In the genomic region with DNA sequence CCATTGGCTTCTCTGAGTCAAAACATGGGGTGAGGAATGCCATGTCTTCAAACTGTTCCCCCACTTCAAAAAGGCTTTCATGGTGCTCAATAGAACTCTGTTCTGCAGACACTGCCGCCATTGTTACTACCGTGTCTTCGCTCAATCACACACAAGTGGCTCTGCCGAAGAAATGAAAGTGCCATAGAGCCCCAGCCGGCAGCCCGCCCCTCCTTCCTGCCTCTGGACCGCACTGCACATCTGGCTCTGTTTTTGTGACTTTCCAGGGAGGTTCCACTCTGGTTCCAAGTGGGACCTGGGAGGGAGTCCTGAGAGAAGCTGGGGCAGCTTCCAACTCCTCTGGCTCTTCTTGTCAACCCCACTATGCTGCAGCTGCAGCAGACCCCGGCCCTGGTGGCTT, we compare ENCODE assay signal across 26 mouse cellular contexts. TPM values are rescaled to one million over a fixed set of nuclear protein-coding genes. Genes with fewer than 3 reads are reported as not detected.
DNase-seq lines count a peak whose midpoint lies in the region; ATAC-seq and TF ChIP-seq lines count a peak whose summit lies in the region.
"Had no signal": no experiment of that assay in that cellular context is flagged by ENCODE, and none has a peak within 500 bp of the region (broad histone marks: within the 10 kb centered on the region; RNA-seq: fewer than 3 reads in every experiment).

No protein-coding gene starts in this region.

- H3K4me1 ChIP-seq in midbrain, embryonic 10.5 days: peaks cover 30% of the 10 kb centered on the region
- H3K4me1 ChIP-seq in midbrain, embryonic 14.5 days (ENCODE audit: control insufficient read depth, insufficient read depth, low read length): peaks cover 13% of the 10 kb centered on the region
- peaks cover 33% of the 10 kb centered on the region for H3K4me1 ChIP-seq in embryonic facial prominence, embryonic 15.5 days
- H3K4me1 ChIP-seq in limb, embryonic 14.5 days (ENCODE audit: control insufficient read depth, insufficient read depth, low read length): peaks cover 42% of the 10 kb centered on the region
- H3K4me1 ChIP-seq: liver, embryonic 15.5 days had no signal

- no peaks in the 10 kb centered on the region for H3K36me3 ChIP-seq in midbrain, embryonic 10.5 days
- no peaks in the 10 kb centered on the region for H3K36me3 ChIP-seq in midbrain, embryonic 14.5 days (ENCODE audit: control insufficient read depth, insufficient read depth, low read length)
- no peaks in the 10 kb centered on the region for H3K36me3 ChIP-seq in embryonic facial prominence, embryonic 15.5 days
- no peaks in the 10 kb centered on the region for H3K36me3 ChIP-seq in limb, embryonic 14.5 days (ENCODE audit: control insufficient read depth, insufficient read depth, low read length)
- H3K36me3 ChIP-seq: G1E; liver, embryonic 15.5 days; stomach, embryonic 15.5 days had no signal

- no peaks in the 10 kb centered on the region for H3K9me3 ChIP-seq in midbrain, embryonic 10.5 days (replicated peaks)
- no peaks in the 10 kb centered on the region for H3K9me3 ChIP-seq in midbrain, embryonic 14.5 days (ENCODE audit: control insufficient read depth, low read length)
- no peaks in the 10 kb centered on the region for H3K9me3 ChIP-seq in embryonic facial prominence, embryonic 15.5 days (replicated peaks)
- no peaks in the 10 kb centered on the region for H3K9me3 ChIP-seq in limb, embryonic 14.5 days (ENCODE audit: control insufficient read depth, low read length)
- H3K9me3 ChIP-seq: liver, embryonic 15.5 days; stomach, embryonic 15.5 days had no signal

- no peak overlapping the region for H3K4me2 ChIP-seq in midbrain, embryonic 14.5 days (ENCODE audit: low read length)
- no peak overlapping the region for H3K4me2 ChIP-seq in embryonic facial prominence, embryonic 15.5 days (replicated peaks)
- H3K4me2 ChIP-seq in limb, embryonic 14.5 days (replicated peaks; ENCODE audit: low read depth, low read length, severe bottlenecking): no peak overlapping the region
- H3K4me2 ChIP-seq: heart, embryonic 11.5 days; liver, embryonic 15.5 days; stomach, embryonic 15.5 days had no signal

- no peak for ATAC-seq in midbrain, embryonic 14.5 days (ENCODE audit: low FRiP score, low TSS enrichment)
- ATAC-seq in embryonic facial prominence, embryonic 15.5 days (ENCODE audit: insufficient number of reproducible peaks, low FRiP score, low TSS enrichment, low read depth): no peak
- ATAC-seq in limb, embryonic 14.5 days (ENCODE audit: low FRiP score, low read depth): peak; percentile 34; the same call in 1 of the 2 replicates
- ATAC-seq: CD4-positive, CD25-positive, alpha-beta regulatory T cell, adult 4 months; inflammation-experienced regulatory T-cells, adult 6 months had no signal

- DNase-seq in embryo, embryonic 11 days: peak; percentile 37
- no peak for DNase-seq in embryo, embryonic 10 days (ENCODE audit: low spot score)
- DNase-seq in midbrain, embryonic 10.5 days (ENCODE audit: low spot score): no peak
- no peak for DNase-seq in midbrain, embryonic 14.5 days
- peak; percentile 28 for DNase-seq in limb, embryonic 14.5 days (ENCODE audit: low spot score)
- no peak for DNase-seq in Muller cell, postnatal 12 days (ENCODE audit: inconsistent ontology term)
- DNase-seq in layer of hippocampus, adult 2 months (ENCODE audit: low spot score in 2 of 2): no peak
- DNase-seq: cerebellum, adult 9-11 months; gastrocnemius, postnatal 25 days; heart, postnatal 14 days; kidney, adult 9 months; layer of hippocampus, postnatal 36 days; lung, postnatal 10 days; right cerebral cortex, adult 18-20 months; thymus, postnatal 25 days had no signal

- peaks cover 34% of the 10 kb centered on the region for H3K27me3 ChIP-seq in midbrain, embryonic 10.5 days (ENCODE audit: low read depth, poor library complexity, severe bottlenecking)
- no peaks in the 10 kb centered on the region for H3K27me3 ChIP-seq in midbrain, embryonic 14.5 days (ENCODE audit: control insufficient read depth, insufficient read depth, low read length)
- no peaks in the 10 kb centered on the region for H3K27me3 ChIP-seq in embryonic facial prominence, embryonic 15.5 days
- H3K27me3 ChIP-seq in limb, embryonic 14.5 days (ENCODE audit: control insufficient read depth, insufficient read depth, low read length): no peaks in the 10 kb centered on the region
- H3K27me3 ChIP-seq: liver, embryonic 15.5 days; stomach, embryonic 15.5 days had no signal

- H3K9ac ChIP-seq in midbrain, embryonic 14.5 days (replicated peaks; ENCODE audit: low read length): no peak overlapping the region
- no peak overlapping the region for H3K9ac ChIP-seq in embryonic facial prominence, embryonic 15.5 days
- H3K9ac ChIP-seq in limb, embryonic 14.5 days (ENCODE audit: low read depth, low read length, severe bottlenecking): no peak overlapping the region
- H3K9ac ChIP-seq: liver, embryonic 15.5 days; stomach, embryonic 15.5 days had no signal

- no peak for TF ChIP-seq CTCF in layer of hippocampus, adult 2 months (conservative IDR thresholded peaks at IDR 0.05)

- no peak for TF ChIP-seq POLR2A in limb, embryonic 14.5 days (IDR thresholded peaks at IDR 0.05; ENCODE audit: borderline replicate concordance, extremely low read depth, insufficient read depth, insufficient read length)

- 74% methylated on average over 8 of the region's 8 CpGs for WGBS in midbrain, embryonic 10.5 days
- WGBS in midbrain, embryonic 14.5 days: 74% methylated on average over 8 of the region's 8 CpGs
- 34% methylated on average over 8 of the region's 8 CpGs for WGBS in embryonic facial prominence, embryonic 15.5 days
- WGBS in limb, embryonic 14.5 days: 33% methylated on average over 8 of the region's 8 CpGs

- H3K27ac ChIP-seq in midbrain, embryonic 10.5 days (replicated peaks): peak overlapping the region; percentile 43
- no peak overlapping the region for H3K27ac ChIP-seq in midbrain, embryonic 14.5 days (replicated peaks; ENCODE audit: low read depth, low read length)
- peak overlapping the region; percentile 71 for H3K27ac ChIP-seq in embryonic facial prominence, embryonic 15.5 days (replicated peaks)
- no peak overlapping the region; the same call in 1 of the 2 replicates for H3K27ac ChIP-seq in limb, embryonic 14.5 days (replicated peaks; ENCODE audit: low read depth, low read length)
- no peak overlapping the region for H3K27ac ChIP-seq in layer of hippocampus, adult 2 months
- H3K27ac ChIP-seq: liver, embryonic 15.5 days; stomach, embryonic 15.5 days had no signal

- H3K4me3 ChIP-seq in midbrain, embryonic 10.5 days: no peak overlapping the region
- no peak overlapping the region for H3K4me3 ChIP-seq in midbrain, embryonic 14.5 days (replicated peaks; ENCODE audit: low read depth, low read length)
- H3K4me3 ChIP-seq in embryonic facial prominence, embryonic 15.5 days (replicated peaks): no peak overlapping the region
- H3K4me3 ChIP-seq in limb, embryonic 14.5 days (replicated peaks; ENCODE audit: low read length): no peak overlapping the region
- no peak overlapping the region for H3K4me3 ChIP-seq in layer of hippocampus, adult 2 months
- H3K4me3 ChIP-seq: liver, embryonic 15.5 days; myocyte; stomach, embryonic 15.5 days had no signal

RNA-seq across cellular contexts. Expression of a gene that starts 49.3 kb away (rescaled TPM):
- 0.16 TPM in 1 of 2 replicates, not detected in the other for polyA plus RNA-seq in midbrain, embryonic 10.5 days (2016; fragmentation: Nextera tagmentation; extraction: Ambion mirVana)
- polyA plus RNA-seq in midbrain, embryonic 14.5 days (2014; fragmentation: Nextera tagmentation; extraction: Ambion mirVana): not detected in 2 replicates
- not detected in 2 replicates for polyA plus RNA-seq in embryonic facial prominence, embryonic 15.5 days (2015; fragmentation: Nextera tagmentation; extraction: Ambion mirVana)
- not detected in 2 replicates for polyA plus RNA-seq in limb, embryonic 14.5 days (2012; rRNA removed)
- not detected in 2 replicates for polyA plus RNA-seq in limb, embryonic 14.5 days (2014; fragmentation: Nextera tagmentation; extraction: Ambion mirVana)
- under 1 TPM in 1 of 2 experiments, not detected in 1; 0.56 TPM for total RNA-seq in layer of hippocampus, adult 2 months (2021)
- total RNA-seq: G1E; gastrocnemius, postnatal 25 days; heart, postnatal 14 days; left cerebral cortex, postnatal 36 days; megakaryocyte-erythroid progenitor cell, adult 5-6 weeks had no signal
- polyA plus RNA-seq: CD4-positive, CD25-positive, alpha-beta regulatory T cell, adult 4 months; G1E; inflammation-experienced regulatory T-cells, adult 6 months; large intestine, adult 2 months; liver, embryonic 15.5 days; myocyte; stomach, embryonic 15.5 days had no signal

Comparison
In these comparisons a context has a peak if more than half of its experiments do, and no peak if none do; other contexts are left out.
1. DNase-seq: peak in embryo, embryonic 11 days (single experiment) and limb, embryonic 14.5 days (single experiment); none in embryo, embryonic 10 days (single experiment), midbrain, embryonic 10.5 days (single experiment), midbrain, embryonic 14.5 days (single experiment), Muller cell, postnatal 12 days (single experiment) and layer of hippocampus, adult 2 months (0 of 2).
2. H3K27ac ChIP-seq: peak in midbrain, embryonic 10.5 days (single experiment) and embryonic facial prominence, embryonic 15.5 days (single experiment); none in midbrain, embryonic 14.5 days (single experiment), limb, embryonic 14.5 days (single experiment) and layer of hippocampus, adult 2 months (single experiment).